Mouse (Mus musculus) heart, embryonic 14.5 days (tissue): ENCODE measurements around the gene Ptn. TPM values are rescaled to one million over a fixed set of nuclear protein-coding genes. Genes with fewer than 3 reads are reported as not detected.
"Not testable (repeated sequence)": the region's sequence is repeated elsewhere in the genome, so short reads cannot be mapped to it uniquely, and the experiment has no call there.

ENCODE experiments used
- ATAC-seq: fragments of 200-750 bp; cut with Nextera tagmentation; 2 replicates; pipeline ENCODE4 v1.8.0; 2017; ENCODE audit warnings: low read depth, moderate TSS enrichment; ENCODE audit not compliant: insufficient number of reproducible peaks, insufficient read depth, low FRiP score
- H3K27ac ChIP-seq, 2 experiments: fragments of 200-500 bp in 1 of 2; fragments of 300-500 bp in 1 of 2; sonication (generic) in 1 of 2; replicated peaks in 1 of 2; 2 replicates each; pipeline ENCODE4 v1.5.1; 2012 to 2014; ENCODE audit warnings: low read depth in 2 of 2, low read length in 2 of 2, control low read depth in 1 of 2, mild to moderate bottlenecking in 1 of 2, mixed read lengths in 1 of 2; ENCODE audit not compliant: control insufficient read depth in 1 of 2, insufficient read depth in 1 of 2
- H3K27me3 ChIP-seq: fragments of 300-500 bp; sonication (generic); 2 replicates; pipeline ENCODE4 v1.6.1; 2014; ENCODE audit warnings: mild to moderate bottlenecking, low read length, control low read depth; ENCODE audit not compliant: control insufficient read depth, insufficient read depth
- H3K36me3 ChIP-seq: fragments of 300-500 bp; sonication (generic); 2 replicates; pipeline ENCODE4 v1.6.1; 2014; ENCODE audit warnings: mild to moderate bottlenecking, control low read depth, low read length, mixed read lengths; ENCODE audit not compliant: control insufficient read depth, insufficient read depth
- H3K4me1 ChIP-seq, 2 experiments: fragments of 200-500 bp in 1 of 2; fragments of 300-500 bp in 1 of 2; sonication (generic) in 1 of 2; 2 replicates each; pipeline ENCODE4 v1.6.1; 2012 to 2014; ENCODE audit warnings: low read length in 2 of 2, control low read depth in 1 of 2, mixed read lengths in 1 of 2; ENCODE audit not compliant: control insufficient read depth in 2 of 2, insufficient read depth in 2 of 2
- H3K4me2 ChIP-seq: fragments of 300-500 bp; sonication (generic); 2 replicates; pipeline ENCODE4 v1.6.1; 2014; ENCODE audit warnings: mild to moderate bottlenecking, low read length
- H3K4me3 ChIP-seq, 2 experiments: fragments of 200-500 bp in 1 of 2; fragments of 300-500 bp in 1 of 2; sonication (generic) in 1 of 2; 2 replicates each; pipeline ENCODE4 v1.5.1; 2012 to 2014; ENCODE audit warnings: low read length in 2 of 2, mild to moderate bottlenecking in 2 of 2, control low read depth in 1 of 2, low read depth in 1 of 2, moderate library complexity in 1 of 2; ENCODE audit not compliant: control insufficient read depth in 1 of 2, insufficient read depth in 1 of 2
- H3K9ac ChIP-seq: fragments of 300-500 bp; sonication (generic); 2 replicates; pipeline ENCODE4 v1.6.1; 2014; ENCODE audit warnings: mild to moderate bottlenecking, low read length
- H3K9me3 ChIP-seq: fragments of 300-500 bp; sonication (generic); 2 replicates; pipeline ENCODE4 v1.6.1; 2016; ENCODE audit warnings: low read length, control low read depth; ENCODE audit not compliant: control insufficient read depth
- WGBS: fragments of 180-500 bp; shearing (Covaris S2); extraction: QIAGEN DNeasy Blood & Tissue Kit; methylation state at CpG from one replicate; pipeline ENCODE4 v1.1.7; 2014; 5-methylcytosine and 5-hydroxymethylcytosine counted together
- polyA plus RNA-seq: library from polyadenylated mRNA; unstranded; fragments of >200 nt; fragmentation: Nextera tagmentation; extraction: Ambion mirVana; gene quantifications from 2 replicates; pipeline ENCODE4 v1.2.1, GENCODE M21; 2014

The Ptn gene
- polyA plus RNA-seq, 1 experiment from 2014 or later = 395 TPM

DNA sequence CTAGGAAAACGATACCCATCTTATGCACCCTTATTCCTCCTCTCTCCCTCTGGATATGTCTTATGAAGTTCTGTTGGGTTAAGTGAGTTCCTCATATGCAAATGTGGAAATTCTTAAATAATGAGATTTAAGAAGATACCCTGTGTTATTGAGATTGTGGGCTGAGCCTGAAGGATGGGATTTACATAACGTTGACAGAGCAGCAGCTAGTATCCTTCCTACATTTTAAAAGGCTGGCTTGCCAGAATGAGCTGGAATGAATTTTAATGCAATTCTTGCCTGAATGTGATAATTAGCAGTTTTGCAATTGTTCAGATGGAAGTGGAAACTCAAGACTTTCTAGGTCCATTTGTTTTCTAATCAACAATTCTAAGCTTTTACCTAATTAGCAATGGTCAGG, 73.3 kb downstream of the Ptn start:
- Histone ChIP-seq H3K4me3 (no peak overlapping the region), H3K36me3 (peaks cover 31% of the 10 kb centered on the region), H3K9ac (no peak overlapping the region), H3K27me3 (no peaks in the 10 kb centered on the region), H3K4me2 (no peak overlapping the region), H3K9me3 (peaks cover 11% of the 10 kb centered on the region), H3K27ac (no peak overlapping the region), H3K4me1 (no peaks in the 10 kb centered on the region)
- 76% methylated on average over 2 of the region's 2 CpGs for WGBS
- no peak for ATAC-seq

DNA sequence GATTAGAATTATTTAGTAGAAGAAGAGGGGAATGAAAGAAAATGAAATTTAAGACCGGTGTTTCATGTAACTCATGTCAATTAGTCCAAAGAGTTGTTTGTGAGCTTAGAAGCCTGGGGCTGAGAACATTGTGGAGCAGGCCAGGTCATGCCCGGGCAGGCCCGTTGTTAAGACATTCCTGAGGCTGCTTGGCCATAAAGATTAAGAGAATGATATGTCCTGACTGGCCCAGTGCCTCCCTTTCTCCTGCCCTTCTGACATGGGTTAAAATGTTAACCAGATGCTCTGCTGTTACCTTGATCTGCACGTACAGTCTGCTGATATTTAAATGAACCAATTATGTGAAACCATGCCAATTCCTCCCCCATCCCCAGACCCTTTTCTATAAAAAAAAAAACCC, 74.4 kb downstream of the Ptn start:
- WGBS = 82% methylated on average over 4 of the region's 4 CpGs
- not testable (repeated sequence) for H3K27ac ChIP-seq, H3K9ac ChIP-seq, H3K27me3 ChIP-seq, ATAC-seq, H3K4me3 ChIP-seq, H3K4me1 ChIP-seq, H3K4me2 ChIP-seq
- Histone ChIP-seq H3K9me3 (peaks cover 22% of the 10 kb centered on the region), H3K36me3 (peaks cover 32% of the 10 kb centered on the region)

DNA sequence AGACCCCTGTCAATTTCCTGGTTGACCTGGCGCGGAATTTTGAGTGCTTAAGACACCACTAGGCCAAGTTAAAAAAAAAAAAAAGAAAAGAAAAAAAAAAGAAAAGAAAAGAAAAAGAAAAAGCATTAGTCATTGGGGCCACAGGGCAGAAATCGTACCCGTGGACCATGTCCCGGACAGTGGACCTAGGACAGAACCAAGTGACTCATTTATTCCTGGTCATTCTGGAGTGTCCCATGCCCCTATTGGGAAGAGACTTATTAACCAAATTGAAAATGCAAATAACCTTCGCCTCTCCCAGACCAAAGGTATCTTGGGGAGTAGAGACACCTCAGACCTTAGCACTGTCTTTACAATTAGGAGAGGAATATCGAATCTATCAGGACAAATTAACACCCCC, 80.2 kb downstream of the Ptn start:
- not testable (repeated sequence) for H3K4me2 ChIP-seq, H3K27ac ChIP-seq, H3K4me3 ChIP-seq, H3K4me1 ChIP-seq, H3K27me3 ChIP-seq, H3K9ac ChIP-seq, ATAC-seq
- peaks cover 24% of the 10 kb centered on the region for H3K9me3 ChIP-seq
- 94% methylated on average over 7 of the region's 7 CpGs for WGBS
- peaks cover 16% of the 10 kb centered on the region; the same call in 1 of the 2 replicates for H3K36me3 ChIP-seq

DNA sequence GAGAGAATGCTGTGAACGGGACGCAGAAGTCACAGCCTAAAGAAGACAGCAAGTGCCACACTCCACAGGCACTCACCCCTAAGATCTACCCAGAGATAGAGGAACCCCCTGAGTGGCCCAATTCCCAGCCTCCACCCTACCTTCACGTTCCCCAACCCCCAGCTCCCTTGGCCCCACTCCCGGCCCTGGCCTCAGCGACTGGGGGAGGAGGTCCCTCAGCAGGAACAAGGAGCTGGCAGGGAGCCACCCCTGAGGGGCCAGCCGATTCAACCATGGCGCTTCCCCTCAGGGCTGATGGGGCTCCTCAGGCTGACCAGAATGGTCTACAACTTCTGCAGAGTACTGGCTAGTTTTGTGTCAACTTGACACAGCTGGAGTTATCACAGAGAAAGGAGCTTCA, 81.9 kb downstream of the Ptn start:
- ATAC-seq = no peak
- Histone ChIP-seq H3K9ac (no peak overlapping the region), H3K4me3 (no peak overlapping the region), H3K9me3 (peaks cover 22% of the 10 kb centered on the region), H3K4me1 (no peaks in the 10 kb centered on the region; a peak in 1 of 4 replicates), H3K27me3 (no peaks in the 10 kb centered on the region), H3K4me2 (no peak overlapping the region), H3K27ac (no peak overlapping the region), H3K36me3 (peaks cover 16% of the 10 kb centered on the region; the same call in 1 of the 2 replicates)
- WGBS = 57% methylated on average over 7 of the region's 7 CpGs

DNA sequence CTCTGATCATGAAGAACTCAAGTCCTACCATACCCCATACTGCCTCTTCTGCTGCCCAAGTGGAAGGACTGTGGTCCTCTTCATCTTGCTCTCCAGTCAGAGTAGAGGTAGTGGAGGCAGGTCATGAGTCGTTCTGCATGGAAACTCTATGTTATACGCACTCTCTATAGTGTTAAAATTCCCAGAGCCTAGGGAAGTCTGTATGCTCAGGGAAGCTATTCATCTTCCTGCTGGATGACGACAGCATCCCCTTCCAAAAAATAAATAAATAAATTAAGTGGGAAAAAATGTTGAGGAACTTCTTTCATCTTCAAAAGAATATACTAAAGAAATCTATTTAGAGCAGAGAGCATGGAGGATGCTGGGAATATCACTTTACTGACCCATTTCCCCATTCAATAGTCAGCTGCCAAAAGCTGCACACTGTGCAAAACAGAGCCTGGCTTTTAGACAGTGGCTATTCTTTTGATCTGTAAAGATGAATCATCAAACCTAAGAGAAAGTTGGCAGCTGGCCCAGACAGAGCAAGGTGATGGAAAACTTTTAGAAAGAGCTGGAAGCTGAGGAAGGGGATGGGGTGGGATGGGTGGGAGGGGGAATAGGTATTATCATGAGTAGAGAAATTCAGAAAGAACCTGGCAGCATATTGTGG, 84.4 kb downstream of the Ptn start:
- H3K4me1 ChIP-seq = no peaks in the 10 kb centered on the region; a peak in 1 of 4 replicates
- ATAC-seq = no peak
- no peaks in the 10 kb centered on the region for H3K27me3 ChIP-seq
- 0 out of 2 replicates have a peak, but pooled peaks cover 2% of the 10 kb centered on the region for H3K9me3 ChIP-seq
- no peaks in the 10 kb centered on the region for H3K36me3 ChIP-seq
- H3K4me3 ChIP-seq = no peak overlapping the region
- H3K9ac ChIP-seq = no peak overlapping the region
- 73% methylated on average over 3 of the region's 3 CpGs for WGBS
- H3K27ac ChIP-seq = no peak overlapping the region
- no peak overlapping the region for H3K4me2 ChIP-seq

DNA sequence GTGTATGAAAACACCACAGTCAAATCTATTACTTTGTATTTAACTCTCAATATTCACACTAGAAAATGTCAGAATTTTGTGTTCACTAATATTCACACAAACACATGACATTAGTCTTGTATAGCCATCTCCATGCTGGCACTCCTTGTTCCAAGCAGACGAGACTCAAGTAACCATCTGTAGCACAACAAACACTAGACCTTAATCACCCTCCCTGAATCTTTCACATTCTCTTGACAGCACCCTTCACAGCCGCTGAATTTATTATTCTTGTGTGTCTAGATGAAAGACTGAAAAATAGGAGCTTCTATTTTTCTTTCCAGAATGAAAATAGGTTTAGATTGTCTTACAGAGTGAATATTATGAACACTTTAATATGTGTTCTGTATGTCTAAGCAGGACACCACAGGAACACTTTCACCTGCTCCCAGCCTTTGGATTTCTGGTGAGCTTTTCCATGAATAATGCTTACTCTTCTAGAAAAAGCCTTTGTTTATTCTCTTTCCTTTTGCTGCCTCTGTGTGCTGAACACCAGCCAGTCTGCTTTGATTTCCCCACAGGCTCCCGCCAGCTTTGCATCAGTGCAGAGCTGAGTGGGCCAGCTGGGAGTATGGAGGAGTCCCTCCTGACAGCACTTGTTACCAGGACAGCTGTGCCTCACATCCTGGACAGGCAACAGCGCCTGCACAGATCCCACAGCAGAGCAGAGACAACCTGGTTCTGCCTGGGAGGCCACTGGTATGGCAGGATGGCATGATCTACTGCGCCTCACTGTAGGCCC, 87.1 kb downstream of the Ptn start:
- no peak for ATAC-seq
- H3K4me1 ChIP-seq = no peaks in the 10 kb centered on the region; a peak in 1 of 4 replicates
- H3K9ac ChIP-seq = no peak overlapping the region
- H3K27me3 ChIP-seq = no peaks in the 10 kb centered on the region
- H3K4me3 ChIP-seq = no peak overlapping the region
- H3K36me3 ChIP-seq = no peaks in the 10 kb centered on the region
- no peak overlapping the region for H3K4me2 ChIP-seq
- no peaks in the 10 kb centered on the region for H3K9me3 ChIP-seq
- WGBS = 68% methylated on average over 5 of the region's 5 CpGs
- no peak overlapping the region for H3K27ac ChIP-seq

DNA sequence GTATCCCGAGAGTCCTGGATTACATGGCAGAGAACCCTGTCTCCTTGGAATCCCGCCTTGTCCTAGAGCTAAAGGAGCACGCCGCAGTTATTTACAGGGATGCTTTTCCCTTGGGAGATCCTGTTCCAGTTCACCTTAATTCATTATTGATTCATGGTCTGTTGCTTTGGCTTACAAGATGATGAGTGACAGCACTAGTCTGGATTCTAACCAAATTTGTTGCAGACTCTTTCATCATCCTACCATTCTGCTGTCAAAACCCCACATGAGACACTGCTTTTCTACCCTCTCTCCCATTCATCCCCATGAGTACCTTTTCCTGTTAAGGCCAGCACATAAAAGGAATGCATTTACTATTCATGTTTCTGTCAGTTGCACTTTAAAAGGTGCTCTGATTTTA, 96.7 kb downstream of the Ptn start:
- Histone ChIP-seq H3K36me3 (peaks cover 23% of the 10 kb centered on the region; the same call in 1 of the 2 replicates), H3K4me1 (no peaks in the 10 kb centered on the region), H3K9ac (no peak overlapping the region), H3K9me3 (no peaks in the 10 kb centered on the region), H3K27me3 (no peaks in the 10 kb centered on the region), H3K27ac (no peak overlapping the region), H3K4me2 (no peak overlapping the region), H3K4me3 (no peak overlapping the region)
- WGBS = 95% methylated on average over 4 of the region's 4 CpGs
- no peak for ATAC-seq
